Mouse (Mus musculus): ENCODE measurements at regions not wholly inside any gene's neighbourhood (a gene's known extent, or its start where the extent isn't known, plus 50 kb on each side); places are given as distances from the start of the nearest gene placed in this dataset.

- DNase-seq (ENCODE audit: low spot score), result no peak
Observed at GRCm38 (mm10) chr13:39351606-39352005, 390.9 kb upstream of the Slc35b3 start.

GRCm38 (mm10) chr13:39350668-39351067, 390.0 kb upstream of the Slc35b3 start:
- DNase-seq (ENCODE audit: low spot score), result no peak

- no peak for DNase-seq (ENCODE audit: low spot score)
Observed at GRCm38 (mm10) chr13:39347761-39348160, 387.1 kb upstream of the Slc35b3 start.

- DNase-seq (ENCODE audit: low spot score), result no peak
Observed at GRCm38 (mm10) chr13:39334874-39335273, 374.2 kb upstream of the Slc35b3 start.

- DNase-seq (ENCODE audit: low spot score), result no peak
Observed at GRCm38 (mm10) chr13:39329794-39330193, 369.1 kb upstream of the Slc35b3 start.

GRCm38 (mm10) chr13:39326176-39326575, 365.5 kb upstream of the Slc35b3 start:
- DNase-seq (ENCODE audit: low spot score), result no peak

GRCm38 (mm10) chr13:39321111-39321510, 360.4 kb upstream of the Slc35b3 start:
- no peak for DNase-seq (ENCODE audit: low spot score)

- DNase-seq (ENCODE audit: low spot score), result no peak
Observed at GRCm38 (mm10) chr13:39309758-39310157, 349.1 kb upstream of the Slc35b3 start.

GRCm38 (mm10) chr13:39307845-39308244, 347.2 kb upstream of the Slc35b3 start:
- peak; percentile 11 for DNase-seq (ENCODE audit: low spot score)

- DNase-seq (ENCODE audit: low spot score), result no peak
Observed at GRCm38 (mm10) chr13:39306851-39307250, 346.2 kb upstream of the Slc35b3 start.

- DNase-seq (ENCODE audit: low spot score), result no peak
Observed at GRCm38 (mm10) chr13:39297129-39297528, 336.5 kb upstream of the Slc35b3 start.

- DNase-seq (ENCODE audit: low spot score), result no peak
Observed at GRCm38 (mm10) chr13:39290216-39290960, 329.7 kb upstream of the Slc35b3 start.

GRCm38 (mm10) chr13:39282272-39282671, 321.6 kb upstream of the Slc35b3 start:
- no peak for DNase-seq (ENCODE audit: low spot score)

GRCm38 (mm10) chr13:39278101-39278500, 317.4 kb upstream of the Slc35b3 start:
- DNase-seq (ENCODE audit: low spot score), result peak; percentile 22

GRCm38 (mm10) chr13:39266024-39266423, 305.3 kb upstream of the Slc35b3 start:
- DNase-seq (ENCODE audit: low spot score), result no peak

- DNase-seq (ENCODE audit: low spot score), result no peak
Observed at GRCm38 (mm10) chr13:39256708-39257107, 296.0 kb upstream of the Slc35b3 start.

GRCm38 (mm10) chr13:39255338-39255737, 294.7 kb upstream of the Slc35b3 start:
- DNase-seq (ENCODE audit: low spot score), result no peak

- no peak for DNase-seq (ENCODE audit: low spot score)
Observed at GRCm38 (mm10) chr13:39252591-39252990, 291.9 kb upstream of the Slc35b3 start.

GRCm38 (mm10) chr13:39250096-39250495, 289.4 kb upstream of the Slc35b3 start:
- DNase-seq (ENCODE audit: low spot score), result no peak

- no peak for DNase-seq (ENCODE audit: low spot score)
Observed at GRCm38 (mm10) chr13:39226829-39227228, 266.2 kb upstream of the Slc35b3 start.

- DNase-seq (ENCODE audit: low spot score), result no peak
Observed at GRCm38 (mm10) chr13:39225651-39226050, 265.0 kb upstream of the Slc35b3 start.

- DNase-seq (ENCODE audit: low spot score), result no peak
Observed at GRCm38 (mm10) chr13:39211076-39211475, 250.4 kb upstream of the Slc35b3 start.

GRCm38 (mm10) chr13:39183715-39184179, 223.1 kb upstream of the Slc35b3 start:
- peak; percentile 14 for DNase-seq (ENCODE audit: low spot score)

GRCm38 (mm10) chr13:39161980-39162379, 201.3 kb upstream of the Slc35b3 start:
- DNase-seq (ENCODE audit: low spot score), result no peak

Data from urinary bladder, postnatal 14 days (tissue).